Mouse (Mus musculus): ENCODE data around the gene Cntnap2.

DNA sequence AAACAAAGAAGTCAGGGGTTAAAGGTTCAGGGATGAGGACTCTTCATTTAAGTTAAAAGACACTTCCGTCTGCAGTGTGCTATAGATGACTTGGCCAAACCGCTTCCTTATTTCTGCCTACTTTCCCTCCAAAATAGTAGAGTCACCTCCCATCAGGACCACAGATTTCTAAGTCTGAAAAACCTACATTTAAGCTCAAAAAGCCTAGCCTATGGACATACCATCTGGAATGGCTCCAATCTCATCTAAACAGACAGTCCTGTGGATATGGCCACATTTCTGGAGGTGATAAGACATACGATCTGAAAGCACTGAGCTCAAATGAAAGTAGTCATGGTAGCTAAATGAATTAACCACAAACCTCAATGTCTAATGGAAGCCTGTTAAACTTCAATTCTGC, 2212.4 kb downstream of the Cntnap2 start:
- no peak for TF ChIP-seq CTCF (conservative IDR thresholded peaks at IDR 0.05; ENCODE audit: low read length)
- no peak for TF ChIP-seq POU5F1 (IDR thresholded peaks at IDR 0.05; ENCODE audit: borderline replicate concordance, low read length)
